25 mouse cellular contexts compared by ENCODE assay signal in the genomic region with DNA sequence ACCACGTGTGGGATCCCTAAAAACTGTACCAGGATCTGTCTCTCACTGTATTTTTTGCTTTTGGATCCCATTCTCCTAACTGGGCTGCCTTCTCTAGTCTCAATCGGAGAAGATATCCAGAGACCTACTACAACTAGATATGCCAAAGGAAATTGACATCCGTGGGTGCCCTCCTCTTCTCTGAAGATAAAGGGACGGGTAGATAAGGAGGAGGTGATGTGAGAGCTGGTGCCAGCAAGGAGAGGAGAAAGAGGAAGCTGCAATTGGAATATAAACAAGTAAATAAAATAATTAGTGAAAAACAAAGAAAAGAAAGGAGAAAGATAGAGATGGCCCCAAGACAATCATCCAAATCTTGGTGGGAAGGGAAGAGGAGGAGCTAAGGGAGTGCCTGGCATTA.
"Had no signal": no experiment of that assay in that cellular context is flagged by ENCODE, and none has a peak within 500 bp of the region (broad histone marks: within the 10 kb centered on the region; RNA-seq: fewer than 3 reads in every experiment).

No protein-coding gene starts in this region.

- H3K4me1 ChIP-seq: heart, embryonic 10.5 days; heart, embryonic 13.5 days; heart, embryonic 15.5 days; hindbrain, embryonic 13.5 days; hindbrain, embryonic 15.5 days; kidney, embryonic 15.5 days; limb, embryonic 10.5 days; limb, embryonic 12.5 days; liver, embryonic 13.5 days; liver, embryonic 15.5 days had no signal

- H3K27ac ChIP-seq: heart, embryonic 10.5 days; heart, embryonic 13.5 days; heart, embryonic 15.5 days; hindbrain, embryonic 13.5 days; hindbrain, embryonic 15.5 days; hindbrain, postnatal 0 days; kidney, embryonic 15.5 days; layer of hippocampus, adult 2 months; left cerebral cortex, adult 2 months; limb, embryonic 10.5 days; limb, embryonic 12.5 days; liver, embryonic 13.5 days; liver, embryonic 15.5 days had no signal

- H3K9me3 ChIP-seq: heart, embryonic 10.5 days; heart, embryonic 13.5 days; heart, embryonic 15.5 days; hindbrain, embryonic 13.5 days; hindbrain, embryonic 15.5 days; kidney, embryonic 15.5 days; limb, embryonic 10.5 days; limb, embryonic 12.5 days; liver, embryonic 15.5 days had no signal

- H3K9ac ChIP-seq: heart, embryonic 13.5 days; heart, embryonic 15.5 days; hindbrain, embryonic 13.5 days; hindbrain, embryonic 15.5 days; kidney, embryonic 15.5 days; limb, embryonic 12.5 days; liver, embryonic 13.5 days; liver, embryonic 15.5 days had no signal

- H3K36me3 ChIP-seq: heart, embryonic 10.5 days; heart, embryonic 13.5 days; heart, embryonic 15.5 days; hindbrain, embryonic 13.5 days; hindbrain, embryonic 15.5 days; kidney, embryonic 15.5 days; limb, embryonic 10.5 days; limb, embryonic 12.5 days; liver, embryonic 13.5 days; liver, embryonic 15.5 days had no signal

- H3K4me3 ChIP-seq: heart, embryonic 10.5 days; heart, embryonic 13.5 days; heart, embryonic 15.5 days; hindbrain, embryonic 13.5 days; hindbrain, embryonic 15.5 days; kidney, embryonic 15.5 days; layer of hippocampus, adult 2 months; left cerebral cortex, adult 2 months; limb, embryonic 10.5 days; limb, embryonic 12.5 days; liver, embryonic 13.5 days; liver, embryonic 15.5 days had no signal

- DNase-seq: gastrocnemius, postnatal 14 days; gastrocnemius, postnatal 36 days; heart, adult 18-20 months; heart, postnatal 14 days; heart, postnatal 36 days; kidney, adult 11 months; kidney, adult 2 months; kidney, adult 9 months; kidney, postnatal 10 days; kidney, postnatal 25 days; kidney, postnatal 4 days; liver; liver, embryonic 13.5 days had no signal

- H3K27me3 ChIP-seq: heart, embryonic 13.5 days; heart, embryonic 15.5 days; hindbrain, embryonic 13.5 days; hindbrain, embryonic 15.5 days; kidney, embryonic 15.5 days; limb, embryonic 12.5 days; liver, embryonic 13.5 days; liver, embryonic 15.5 days had no signal
